Mouse (Mus musculus): ENCODE measurements around the gene Cds1.
A peak's percentile ranks its signal among the peaks of the same experiment; 100 is the strongest.

The Cds1 gene

DNA sequence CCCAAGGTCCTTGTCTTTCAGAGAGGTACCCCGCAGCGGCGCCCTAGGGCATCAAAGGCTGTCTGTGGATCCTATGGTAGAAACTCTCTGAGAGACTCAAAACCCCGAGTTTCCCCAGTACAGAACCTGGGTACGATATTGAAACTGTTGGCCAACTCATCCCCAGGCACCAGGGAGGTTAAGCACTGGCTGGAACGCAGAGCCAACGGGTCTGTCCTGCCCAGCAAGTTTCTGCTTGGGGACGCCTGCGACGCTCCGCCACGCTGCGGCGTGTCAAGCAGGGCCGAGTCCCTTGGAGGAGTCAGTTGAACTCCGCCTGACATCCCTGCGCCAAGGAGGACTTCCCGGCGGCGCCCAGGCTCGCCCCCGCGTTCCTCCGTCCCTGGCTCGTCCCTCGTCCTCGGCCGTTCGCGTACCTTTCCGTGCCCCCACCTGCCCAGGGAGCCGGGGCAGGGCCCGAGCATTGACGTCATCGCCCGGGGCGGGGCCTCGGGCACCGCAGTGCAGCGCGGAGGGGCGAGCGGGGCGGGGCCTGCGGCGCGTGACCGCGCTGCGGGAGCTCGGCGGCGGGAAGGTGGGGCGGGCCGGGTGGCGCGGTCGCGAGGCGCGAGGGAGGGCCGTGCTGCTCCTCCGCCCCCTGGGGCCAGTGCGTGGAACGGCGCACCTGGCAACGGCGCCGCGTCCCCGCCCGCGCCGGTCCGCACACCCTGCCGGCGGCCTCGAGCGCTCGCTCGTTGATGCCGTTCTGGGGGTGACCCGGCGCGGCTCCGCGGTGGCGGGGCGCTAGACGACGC is at the start of gene Cds1:
Gene Cds1 (plus strand): TSS at position 577 of the 794 bp plus-strand sequence.
- DNase-seq: peak; percentile 89

GRCm38 (mm10) chr5:101724216-101724615 is 40.7 kb upstream of the Cds1 start:
- no peak for DNase-seq

DNA sequence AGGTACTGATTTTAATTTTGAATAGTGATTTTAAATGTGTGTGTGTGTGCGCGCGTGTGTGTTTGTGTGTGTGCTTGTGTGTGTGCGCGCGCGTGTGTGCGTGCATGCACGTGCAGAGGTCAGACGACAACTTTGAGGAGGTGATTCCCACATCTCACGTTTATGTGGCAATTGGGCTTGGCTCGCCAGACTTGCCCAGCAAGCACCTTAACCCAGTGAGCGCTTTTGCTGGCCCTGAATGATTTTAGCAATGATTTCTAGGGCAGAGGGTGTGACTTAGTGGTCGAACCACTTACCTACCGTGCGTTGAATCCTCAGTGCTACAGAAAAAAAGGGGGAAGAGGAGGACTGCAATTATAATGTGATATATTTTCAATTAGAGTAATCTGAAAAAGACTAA is 40.2 kb upstream of the Cds1 start:
- DNase-seq: no peak

- no peak for DNase-seq
Observed at GRCm38 (mm10) chr5:101725703-101726102, 39.2 kb upstream of the Cds1 start.

DNA sequence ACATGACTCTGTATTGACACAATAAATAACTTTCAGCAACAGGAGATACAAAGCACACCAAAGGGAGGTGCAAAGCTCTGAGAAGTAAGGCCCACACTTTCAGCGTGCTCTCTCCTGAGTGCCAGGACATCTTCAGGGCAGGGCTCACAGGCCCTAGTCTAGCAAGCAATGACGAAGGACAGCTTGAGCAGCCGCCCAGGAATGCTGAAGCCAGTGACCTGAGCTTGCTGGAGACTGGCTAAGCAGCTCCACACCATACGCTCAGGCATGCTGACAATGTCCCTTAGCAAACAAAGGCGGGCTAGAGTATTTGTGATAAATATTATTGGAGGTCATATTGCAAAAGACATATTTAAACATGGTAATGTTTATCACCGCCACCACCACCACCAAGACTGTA is 38.6 kb upstream of the Cds1 start:
- peak; percentile 21 for DNase-seq

GRCm38 (mm10) chr5:101728304-101728905 is 36.5 kb upstream of the Cds1 start:
- peak; percentile 70 for DNase-seq

GRCm38 (mm10) chr5:101737341-101737740 is 27.6 kb upstream of the Cds1 start:
- no peak for DNase-seq

DNA sequence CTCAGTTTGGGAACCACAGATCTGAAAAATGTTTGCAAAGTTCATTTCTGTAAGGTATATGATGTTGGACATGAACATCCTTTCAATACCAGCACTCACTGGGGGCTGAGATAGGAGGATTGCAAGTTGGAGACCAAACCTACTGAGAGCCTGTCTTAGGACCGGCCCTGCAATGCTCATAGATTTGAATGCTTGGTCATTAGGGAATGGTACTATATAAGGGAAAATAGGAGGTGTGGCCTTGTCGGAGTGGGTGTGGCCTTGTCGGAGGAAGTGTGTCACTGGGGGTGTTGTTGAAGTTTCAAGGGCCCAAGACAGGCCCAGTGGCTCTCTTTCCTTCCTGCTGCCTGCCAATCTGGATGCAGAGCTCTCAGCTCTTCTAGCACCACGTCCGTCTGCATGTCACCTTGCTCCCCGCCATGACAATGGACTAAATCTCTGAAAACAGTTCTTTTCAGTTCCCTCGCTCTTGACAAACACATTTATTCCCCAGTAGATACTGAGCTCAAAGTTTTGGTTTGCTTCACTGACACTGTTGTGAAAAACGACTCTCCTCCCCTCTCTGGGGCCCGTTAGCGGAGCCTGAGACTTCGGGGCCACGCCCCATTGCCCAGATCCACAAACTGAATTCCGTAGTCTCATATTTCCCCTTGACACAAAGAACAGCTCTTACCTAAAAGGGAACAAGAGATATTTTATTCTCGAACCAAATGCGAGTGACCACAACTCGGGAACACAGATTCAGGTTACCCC is 24.3 kb upstream of the Cds1 start:
- peak; percentile 4 for DNase-seq

- DNase-seq: peak; percentile 0
Observed at GRCm38 (mm10) chr5:101741224-101741591, 23.7 kb upstream of the Cds1 start.

GRCm38 (mm10) chr5:101742014-101742413 is 22.9 kb upstream of the Cds1 start:
- DNase-seq: peak; percentile 4

GRCm38 (mm10) chr5:101742425-101742824 is 22.5 kb upstream of the Cds1 start:
- peak; percentile 1 for DNase-seq

DNA sequence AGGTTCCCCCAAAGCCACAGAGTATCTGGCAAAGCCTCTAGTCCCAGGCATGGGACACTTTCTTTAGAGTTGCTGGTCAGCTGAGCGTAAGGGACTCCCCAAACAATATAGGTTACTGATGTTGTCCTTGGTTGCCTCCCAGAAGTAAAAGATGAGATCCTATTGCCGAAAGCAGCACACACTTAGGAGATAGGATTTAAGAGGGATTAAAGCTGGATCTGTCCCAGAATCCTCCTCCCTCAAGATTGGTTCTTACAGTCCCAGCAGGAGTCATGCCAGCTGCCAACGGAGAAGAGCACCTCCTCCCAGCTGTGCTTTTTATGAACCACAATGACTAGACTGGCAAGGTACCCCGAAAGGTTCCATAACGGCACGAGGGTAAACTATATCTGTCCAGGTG is 20.0 kb upstream of the Cds1 start:
- peak; percentile 1 for DNase-seq

GRCm38 (mm10) chr5:101753680-101754079 is 11.2 kb upstream of the Cds1 start:
- peak; percentile 0 for DNase-seq

GRCm38 (mm10) chr5:101757669-101758068 is 7.3 kb upstream of the Cds1 start:
- DNase-seq: peak; percentile 3

DNA sequence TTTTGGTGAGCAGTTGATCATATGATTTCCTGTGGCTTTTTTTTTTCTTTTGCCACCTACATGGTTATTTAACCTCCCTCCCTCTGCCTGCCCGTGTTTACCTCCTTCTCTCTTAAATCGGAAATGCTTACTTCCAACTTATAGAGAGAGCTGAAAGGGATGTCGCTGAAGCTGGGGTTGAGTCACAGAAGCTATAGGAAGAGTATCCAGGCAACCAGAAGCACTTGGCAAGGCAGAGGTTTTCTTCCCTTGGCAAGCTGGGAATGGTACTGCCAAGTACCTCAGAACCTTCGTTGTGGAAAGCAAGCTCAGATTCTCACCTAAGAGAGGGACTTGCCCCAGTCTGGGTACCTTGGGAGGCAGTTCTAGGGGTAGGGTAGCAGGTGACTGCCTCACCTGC is 3.2 kb upstream of the Cds1 start:
- DNase-seq: peak; percentile 1

GRCm38 (mm10) chr5:101763571-101763970 is 1.4 kb upstream of the Cds1 start:
- peak; percentile 1 for DNase-seq

GRCm38 (mm10) chr5:101765390-101765901 is 516 bp downstream of the Cds1 start:
- DNase-seq: peak; percentile 54

DNA sequence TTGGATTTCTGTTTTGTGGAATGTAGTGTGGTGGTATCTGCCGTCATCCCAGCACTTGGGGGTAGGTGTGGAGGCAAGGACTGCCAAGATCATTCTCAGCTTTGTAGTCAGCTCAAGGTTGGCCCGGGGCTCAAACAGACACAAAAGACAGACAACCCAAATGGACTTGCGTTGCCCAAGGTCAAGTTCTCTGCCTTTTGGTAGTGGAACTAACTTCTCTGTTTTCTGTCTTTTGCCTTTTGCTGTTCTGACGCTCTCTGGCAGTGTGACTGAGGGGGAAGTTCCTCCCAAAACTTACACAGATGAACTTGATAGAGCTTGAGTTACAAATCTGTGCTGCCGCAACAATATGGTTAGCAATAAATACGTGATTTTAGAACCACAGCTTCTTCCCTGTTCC is 1.3 kb downstream of the Cds1 start:
- DNase-seq: peak; percentile 11

DNA sequence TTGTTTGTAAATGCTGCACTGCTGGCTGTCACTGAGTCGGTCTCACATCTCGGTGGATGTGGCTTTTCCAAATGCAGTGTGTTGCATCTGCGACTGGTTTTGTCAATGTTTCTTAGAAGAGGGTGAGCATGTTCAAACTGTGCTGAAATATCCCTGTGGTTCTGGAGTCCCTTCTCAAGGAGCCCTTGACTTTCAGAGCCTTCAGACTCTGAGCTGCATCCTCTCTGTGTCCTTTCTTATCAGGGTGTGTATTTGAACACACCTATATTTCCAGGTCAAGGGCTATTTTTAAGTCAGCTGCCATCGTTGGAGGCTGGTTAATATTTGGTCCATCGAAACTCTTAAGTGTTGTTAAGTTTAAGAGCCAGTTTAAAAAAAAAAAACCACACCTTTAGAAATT is 2.2 kb downstream of the Cds1 start:
- peak; percentile 2 for DNase-seq

- DNase-seq: no peak
Observed at GRCm38 (mm10) chr5:101767486-101767885, 2.6 kb downstream of the Cds1 start.

DNA sequence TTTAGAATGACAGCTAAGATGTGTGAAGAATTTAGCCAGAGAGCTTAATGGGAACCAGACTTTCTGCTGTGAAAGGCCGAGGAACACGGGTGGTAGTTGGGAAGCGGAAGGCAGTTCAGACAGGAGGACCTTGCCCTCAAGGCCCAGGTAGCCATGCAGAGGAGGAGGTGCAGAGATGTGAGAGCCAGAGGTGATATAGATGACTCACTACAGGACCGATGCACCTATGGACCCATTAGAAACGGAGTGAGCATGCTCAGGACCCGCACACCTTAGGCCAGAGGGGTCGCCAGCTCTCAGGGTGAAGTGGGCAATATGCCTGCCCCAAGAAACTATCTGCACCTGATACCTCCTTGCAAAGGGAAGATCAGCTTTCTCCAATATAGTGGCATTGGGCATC is 3.6 kb downstream of the Cds1 start:
- DNase-seq: peak; percentile 5

GRCm38 (mm10) chr5:101772621-101773020 is 7.7 kb downstream of the Cds1 start:
- peak; percentile 34 for DNase-seq

DNA sequence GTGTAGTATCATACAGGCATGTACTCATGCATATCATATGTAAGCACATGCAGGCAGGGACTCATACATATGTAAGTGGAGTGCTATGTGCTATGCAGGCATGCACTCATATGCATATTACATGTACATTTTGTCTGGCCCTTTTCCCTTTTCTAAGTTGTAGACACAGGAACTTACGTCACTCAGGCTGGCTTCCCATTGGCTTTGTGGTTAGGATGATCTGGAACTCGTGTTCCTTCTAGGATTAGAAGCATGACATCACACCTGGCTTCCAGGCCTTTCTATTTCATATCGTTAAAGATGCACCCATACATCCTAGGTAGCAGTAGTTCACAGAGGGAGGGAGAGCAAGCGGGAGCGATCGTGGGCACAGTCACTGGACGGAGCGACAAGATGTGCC is 10.3 kb downstream of the Cds1 start:
- no peak for DNase-seq

DNA sequence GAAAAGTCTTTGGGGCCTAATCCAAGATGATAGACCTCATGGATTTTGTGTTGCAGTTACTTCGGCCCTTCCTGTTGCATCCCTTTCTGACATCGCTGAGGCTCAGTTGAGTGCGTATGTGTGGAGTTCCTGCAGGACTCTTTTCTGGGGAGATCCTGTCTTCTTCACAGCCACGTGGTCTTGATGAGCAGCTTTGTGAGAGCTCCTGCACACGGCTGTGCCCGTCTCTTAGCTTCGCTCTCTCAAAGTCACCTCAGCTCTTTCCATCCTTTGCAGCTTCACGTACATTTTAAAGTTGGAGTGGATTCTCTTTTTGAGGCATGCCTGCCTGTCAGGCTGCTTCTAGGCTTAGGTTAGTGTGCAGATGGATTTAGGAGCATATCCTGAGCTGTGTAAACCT is 11.6 kb downstream of the Cds1 start:
- DNase-seq: no peak
